Mouse (Mus musculus): Measurements from ENCODE around the gene Matn1. TPM values are rescaled to one million over a fixed set of nuclear protein-coding genes. Genes with fewer than 3 reads are reported as not detected.

Gene Matn1
- polyA plus RNA-seq (2015; fragmentation: Nextera tagmentation; extraction: Ambion mirVana): 0.39 and 1.6 TPM in 2 replicates

- WGBS: 30% methylated on average over 6 of the region's 6 CpGs
- Histone ChIP-seq H3K4me3 (no peak within 1 kb of the TSS), H3K36me3 (no peaks in the 10 kb centered on the region), H3K4me2 (no peak within 1 kb of the TSS), H3K27ac (no peak within 1 kb of the TSS), H3K27me3 (peaks cover 40% of the 10 kb centered on the region), H3K9ac (no peak within 1 kb of the TSS), H3K4me1 (replicated peaks) (peaks cover 8% of the 10 kb centered on the region), H3K9me3 (replicated peaks) (no peaks in the 10 kb centered on the region)
- ATAC-seq (replicated peaks; ENCODE audit: insufficient number of reproducible peaks, insufficient read depth, low FRiP score, low read depth): no peak
Measured at GRCm38 (mm10) chr4:130944112-130944511, at the start of gene Matn1. TSS of gene Matn1 (plus strand) at chr4:130944385.

GRCm38 (mm10) chr4:130895701-130896100 lies 48.5 kb upstream of the Matn1 start:
- Histone ChIP-seq H3K36me3 (no peaks in the 10 kb centered on the region), H3K4me2 (no peak overlapping the region), H3K9ac (no peak overlapping the region), H3K9me3 (replicated peaks) (no peaks in the 10 kb centered on the region), H3K27me3 (peaks cover 17% of the 10 kb centered on the region), H3K27ac (no peak overlapping the region), H3K4me3 (no peak overlapping the region), H3K4me1 (replicated peaks) (peaks cover 8% of the 10 kb centered on the region)
- WGBS: 73% methylated on average over 6 of the region's 6 CpGs
- ATAC-seq (replicated peaks; ENCODE audit: insufficient number of reproducible peaks, insufficient read depth, low FRiP score, low read depth): no peak

- no peak for ATAC-seq (replicated peaks; ENCODE audit: insufficient number of reproducible peaks, insufficient read depth, low FRiP score, low read depth)
Measured at GRCm38 (mm10) chr4:130896372-130896771, 47.8 kb upstream of the Matn1 start.

GRCm38 (mm10) chr4:130899383-130899781 lies 44.8 kb upstream of the Matn1 start:
- H3K4me1 ChIP-seq (replicated peaks): peaks cover 15% of the 10 kb centered on the region
- ATAC-seq (replicated peaks; ENCODE audit: insufficient number of reproducible peaks, insufficient read depth, low FRiP score, low read depth): no peak
- no peaks in the 10 kb centered on the region for H3K9me3 ChIP-seq (replicated peaks)
- H3K4me2 ChIP-seq: no peak overlapping the region
- peak overlapping the region; percentile 33 for H3K27ac ChIP-seq
- WGBS: 57% methylated on average over 3 of the region's 3 CpGs
- H3K9ac ChIP-seq: no peak overlapping the region
- H3K4me3 ChIP-seq: no peak overlapping the region
- no peaks in the 10 kb centered on the region for H3K36me3 ChIP-seq
- H3K27me3 ChIP-seq: no peaks in the 10 kb centered on the region; the same call in 1 of the 2 replicates

More at GRCm38 (mm10) chr4:130896372-130896771, 47.8 kb upstream of the Matn1 start:
- 72% methylated on average over 2 of the region's 2 CpGs for WGBS
- Histone ChIP-seq H3K9me3 (replicated peaks) (no peaks in the 10 kb centered on the region), H3K4me3 (no peak overlapping the region), H3K36me3 (no peaks in the 10 kb centered on the region), H3K4me1 (replicated peaks) (peaks cover 8% of the 10 kb centered on the region), H3K4me2 (no peak overlapping the region), H3K27ac (no peak overlapping the region), H3K9ac (no peak overlapping the region), H3K27me3 (peaks cover 17% of the 10 kb centered on the region)

GRCm38 (mm10) chr4:130899782-130900427 lies 44.3 kb upstream of the Matn1 start:
- Histone ChIP-seq H3K4me2 (no peak overlapping the region), H3K4me3 (no peak overlapping the region), H3K27ac (peak overlapping the region; percentile 33), H3K9ac (no peak overlapping the region), H3K27me3 (no peaks in the 10 kb centered on the region; the same call in 1 of the 2 replicates), H3K36me3 (no peaks in the 10 kb centered on the region), H3K9me3 (replicated peaks) (no peaks in the 10 kb centered on the region), H3K4me1 (replicated peaks) (peaks cover 20% of the 10 kb centered on the region)
- ATAC-seq (replicated peaks; ENCODE audit: insufficient number of reproducible peaks, insufficient read depth, low FRiP score, low read depth): no peak; the same call in 1 of the 2 replicates
- WGBS: 67% methylated on average over 6 of the region's 6 CpGs

GRCm38 (mm10) chr4:130900746-130901145 lies 43.4 kb upstream of the Matn1 start:
- H3K9ac ChIP-seq: no peak overlapping the region
- no peaks in the 10 kb centered on the region for H3K27me3 ChIP-seq
- H3K4me2 ChIP-seq: no peak overlapping the region
- H3K4me3 ChIP-seq: no peak overlapping the region
- no peaks in the 10 kb centered on the region for H3K36me3 ChIP-seq
- H3K4me1 ChIP-seq (replicated peaks): peaks cover 28% of the 10 kb centered on the region
- WGBS: 57% methylated on average over 7 of the region's 7 CpGs
- no peak overlapping the region for H3K27ac ChIP-seq
- no peaks in the 10 kb centered on the region for H3K9me3 ChIP-seq (replicated peaks)
- no peak for ATAC-seq (replicated peaks; ENCODE audit: insufficient number of reproducible peaks, insufficient read depth, low FRiP score, low read depth)

- Histone ChIP-seq H3K4me3 (no peak overlapping the region), H3K4me2 (no peak overlapping the region), H3K4me1 (replicated peaks) (peaks cover 37% of the 10 kb centered on the region), H3K27me3 (no peaks in the 10 kb centered on the region), H3K9ac (no peak overlapping the region), H3K9me3 (replicated peaks) (no peaks in the 10 kb centered on the region), H3K27ac (no peak overlapping the region), H3K36me3 (no peaks in the 10 kb centered on the region)
- ATAC-seq (replicated peaks; ENCODE audit: insufficient number of reproducible peaks, insufficient read depth, low FRiP score, low read depth): no peak
- 37% methylated on average over 8 of the region's 8 CpGs for WGBS
Measured at GRCm38 (mm10) chr4:130902289-130902781, 41.9 kb upstream of the Matn1 start.

- no peak for ATAC-seq (replicated peaks; ENCODE audit: insufficient number of reproducible peaks, insufficient read depth, low FRiP score, low read depth)
- WGBS: 38% methylated on average over 7 of the region's 7 CpGs
- H3K4me3 ChIP-seq: no peak overlapping the region
- H3K4me2 ChIP-seq: no peak overlapping the region
- no peak overlapping the region for H3K9ac ChIP-seq
- H3K27me3 ChIP-seq: no peaks in the 10 kb centered on the region
- H3K4me1 ChIP-seq (replicated peaks): peaks cover 44% of the 10 kb centered on the region
- no peaks in the 10 kb centered on the region for H3K9me3 ChIP-seq (replicated peaks)
- H3K36me3 ChIP-seq: no peaks in the 10 kb centered on the region
- no peak overlapping the region for H3K27ac ChIP-seq
Measured at GRCm38 (mm10) chr4:130905025-130905424, 39.2 kb upstream of the Matn1 start.

GRCm38 (mm10) chr4:130905882-130906281 lies 38.3 kb upstream of the Matn1 start:
- Histone ChIP-seq H3K4me1 (replicated peaks) (peaks cover 49% of the 10 kb centered on the region), H3K9me3 (replicated peaks) (no peaks in the 10 kb centered on the region), H3K4me2 (no peak overlapping the region), H3K27ac (peak overlapping the region; percentile 52), H3K36me3 (no peaks in the 10 kb centered on the region), H3K4me3 (no peak overlapping the region), H3K27me3 (no peaks in the 10 kb centered on the region), H3K9ac (no peak overlapping the region)
- ATAC-seq (replicated peaks; ENCODE audit: insufficient number of reproducible peaks, insufficient read depth, low FRiP score, low read depth): no peak
- 75% methylated on average over 6 of the region's 6 CpGs for WGBS

- Histone ChIP-seq H3K27ac (peak overlapping the region; percentile 52), H3K27me3 (no peaks in the 10 kb centered on the region), H3K4me1 (replicated peaks) (peaks cover 51% of the 10 kb centered on the region), H3K36me3 (no peaks in the 10 kb centered on the region), H3K4me3 (no peak overlapping the region), H3K9me3 (replicated peaks) (no peaks in the 10 kb centered on the region), H3K4me2 (no peak overlapping the region), H3K9ac (no peak overlapping the region)
- ATAC-seq (replicated peaks; ENCODE audit: insufficient number of reproducible peaks, insufficient read depth, low FRiP score, low read depth): no peak
- WGBS: 27% methylated on average over 8 of the region's 8 CpGs
Measured at GRCm38 (mm10) chr4:130906296-130906695, 37.9 kb upstream of the Matn1 start.

- H3K27me3 ChIP-seq: no peaks in the 10 kb centered on the region
- H3K4me3 ChIP-seq: no peak overlapping the region
- no peak overlapping the region for H3K4me2 ChIP-seq
- H3K9ac ChIP-seq: no peak overlapping the region
- no peaks in the 10 kb centered on the region for H3K9me3 ChIP-seq (replicated peaks)
- no peak for ATAC-seq (replicated peaks; ENCODE audit: insufficient number of reproducible peaks, insufficient read depth, low FRiP score, low read depth)
- H3K27ac ChIP-seq: no peak overlapping the region
- no peaks in the 10 kb centered on the region for H3K36me3 ChIP-seq
- WGBS: 78% methylated on average over 19 of the region's 19 CpGs
- peaks cover 44% of the 10 kb centered on the region for H3K4me1 ChIP-seq (replicated peaks)
Measured at GRCm38 (mm10) chr4:130907200-130908069, 36.8 kb upstream of the Matn1 start.
